Mouse (Mus musculus) urinary bladder, adult 18-20 months (tissue): ENCODE results near the gene Tef.

Experiments
- DNase-seq, 2 experiments: peaks; one replicate each; pipeline ENCODE4 v3.0.0; 2022; ENCODE audit warnings: low spot score in 2 of 2, mixed read lengths in 2 of 2

The Tef gene

DNA sequence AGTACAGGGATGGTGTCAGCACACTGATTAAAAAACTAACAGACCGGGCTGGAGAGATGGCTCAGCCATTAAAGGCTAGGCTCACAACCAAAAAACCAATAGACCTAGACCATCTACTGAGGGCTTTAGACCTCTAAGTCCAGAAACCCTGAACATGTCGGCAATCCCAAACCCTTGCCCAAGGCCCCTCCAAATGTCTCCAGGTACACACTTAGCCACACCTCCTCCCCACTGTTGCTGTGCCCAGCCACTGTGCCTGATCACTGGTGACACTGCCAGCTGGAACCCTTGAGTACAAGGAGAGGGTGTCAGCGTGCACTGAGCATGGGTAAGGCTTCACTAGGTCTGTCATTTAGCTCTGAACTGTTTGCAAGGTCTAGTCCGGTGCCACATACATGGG lies 3.8 kb upstream of the Tef start:
- no peak for DNase-seq

DNA sequence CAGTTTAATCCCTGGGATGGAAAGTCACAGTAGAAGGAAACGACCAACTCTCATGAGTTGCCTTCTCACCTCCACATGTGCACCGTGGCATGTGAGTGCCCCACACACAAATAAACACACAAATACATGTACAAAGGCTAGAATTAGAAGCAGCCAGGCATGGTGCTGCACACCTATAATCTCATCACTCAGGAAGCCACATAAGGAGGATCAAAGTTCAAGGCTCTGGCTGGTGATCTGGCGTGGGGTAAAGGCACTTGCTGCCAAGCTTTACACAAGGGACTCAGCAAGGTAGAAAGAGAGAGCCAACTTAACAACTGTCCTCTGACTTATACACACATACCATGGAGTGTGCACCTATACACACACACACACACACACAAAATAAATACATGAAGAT lies 1.8 kb upstream of the Tef start:
- no peak for DNase-seq

DNA sequence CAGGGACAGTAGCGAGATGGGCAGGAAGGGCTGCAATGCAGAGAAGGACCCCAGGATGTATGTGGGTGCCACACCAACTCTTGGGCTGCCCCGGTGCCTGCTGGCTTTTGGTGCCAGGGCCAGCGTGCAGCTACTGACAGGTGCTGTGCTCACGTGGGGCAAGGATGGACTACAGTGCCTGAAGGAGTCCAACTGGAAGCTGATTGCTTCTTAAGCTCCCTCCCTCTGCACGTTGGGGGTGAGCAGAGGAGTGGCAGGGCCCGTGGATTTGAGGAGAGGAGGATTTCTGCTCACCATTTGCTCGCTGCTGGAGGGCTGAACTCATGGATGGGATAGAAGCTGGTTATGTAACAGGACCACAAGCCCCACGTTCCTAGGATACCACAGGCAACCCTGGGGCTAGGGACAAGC lies 725 bp downstream of the Tef start:
- peak in 1 of 2 experiments; percentile 35 for DNase-seq

DNA sequence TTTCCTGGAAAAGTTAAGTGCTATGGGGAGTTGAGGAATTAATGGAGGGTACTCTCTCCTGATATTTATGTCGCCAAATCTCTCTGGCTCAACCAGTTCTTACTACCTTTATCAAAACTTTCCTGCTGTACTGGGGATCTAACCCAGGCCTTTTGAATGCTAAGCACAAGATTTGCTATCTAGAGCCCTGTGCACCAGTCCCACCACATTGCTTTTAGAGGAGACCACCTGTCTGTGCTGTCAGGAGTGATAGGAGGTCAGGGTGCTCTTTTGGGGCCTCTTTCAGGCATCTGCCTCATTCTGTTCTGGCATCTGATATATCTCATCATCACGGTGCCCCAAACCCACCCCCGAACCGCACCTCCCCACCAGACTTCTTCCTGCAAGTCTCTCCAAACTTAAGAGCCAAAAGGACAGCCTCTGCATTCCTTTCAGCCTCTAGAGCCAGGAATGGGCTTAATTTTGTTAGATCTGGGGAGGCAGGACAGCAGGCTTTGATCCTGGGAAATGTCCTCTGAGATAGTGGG lies 1.3 kb downstream of the Tef start:
- no peak for DNase-seq

DNA sequence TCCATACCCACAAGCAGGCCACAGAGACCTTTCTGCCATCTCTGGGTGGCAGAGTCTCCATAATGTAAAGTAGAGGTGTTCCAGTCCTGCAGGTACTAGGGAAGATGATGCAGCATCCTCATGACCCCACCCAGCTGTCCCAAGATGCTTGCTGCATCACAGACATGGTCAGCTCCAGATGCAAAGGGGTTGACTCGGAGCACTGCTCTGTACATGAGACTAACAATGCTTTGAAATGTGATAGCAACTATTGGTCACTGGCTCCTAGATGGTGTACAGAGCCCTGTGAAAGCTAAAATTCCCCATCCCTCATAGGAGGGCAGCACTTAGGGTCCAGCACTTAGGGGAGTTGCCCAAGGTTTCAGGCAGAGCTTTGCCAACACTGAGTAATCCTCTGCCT lies 2.0 kb downstream of the Tef start:
- no peak for DNase-seq

DNA sequence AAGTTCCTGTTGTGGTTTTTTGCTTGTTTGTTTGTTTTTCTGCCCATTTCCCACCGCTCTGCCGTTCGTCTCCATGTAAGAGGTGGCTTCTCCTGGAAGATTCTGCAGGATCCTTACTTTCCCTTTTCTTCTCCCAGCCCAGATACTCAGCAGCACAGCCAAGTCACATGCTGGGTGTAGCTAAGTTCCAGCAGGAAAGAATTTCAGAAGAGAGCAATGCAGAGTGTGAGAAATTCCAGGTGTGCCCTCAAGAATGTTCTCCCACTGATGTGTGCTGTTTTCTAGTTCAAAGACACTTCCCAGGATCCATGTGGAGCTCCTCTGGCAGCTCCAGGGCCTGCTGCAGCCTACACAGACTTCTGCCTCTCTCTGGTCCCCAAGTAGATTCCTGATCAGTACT lies 2.7 kb downstream of the Tef start:
- DNase-seq, result no peak

DNA sequence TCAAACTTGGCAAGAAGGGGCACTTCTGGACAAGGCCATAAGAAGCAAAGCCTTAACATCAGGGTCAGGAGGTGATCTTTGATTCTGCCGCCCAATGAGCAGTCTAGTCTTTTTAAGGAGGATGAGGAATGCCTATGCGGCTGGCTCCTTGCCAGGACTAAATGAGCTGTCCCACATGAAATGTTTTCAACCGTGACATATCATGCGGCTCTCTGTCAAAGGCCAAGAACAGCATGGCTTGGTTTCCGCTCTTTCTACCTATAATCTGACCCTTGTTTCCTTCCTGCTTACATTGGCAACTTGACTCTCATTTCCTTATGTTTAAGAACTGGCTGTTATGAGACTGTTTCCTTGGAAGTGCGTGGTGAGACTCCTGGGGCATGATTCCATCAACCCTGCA lies 3.4 kb downstream of the Tef start:
- no peak for DNase-seq

DNA sequence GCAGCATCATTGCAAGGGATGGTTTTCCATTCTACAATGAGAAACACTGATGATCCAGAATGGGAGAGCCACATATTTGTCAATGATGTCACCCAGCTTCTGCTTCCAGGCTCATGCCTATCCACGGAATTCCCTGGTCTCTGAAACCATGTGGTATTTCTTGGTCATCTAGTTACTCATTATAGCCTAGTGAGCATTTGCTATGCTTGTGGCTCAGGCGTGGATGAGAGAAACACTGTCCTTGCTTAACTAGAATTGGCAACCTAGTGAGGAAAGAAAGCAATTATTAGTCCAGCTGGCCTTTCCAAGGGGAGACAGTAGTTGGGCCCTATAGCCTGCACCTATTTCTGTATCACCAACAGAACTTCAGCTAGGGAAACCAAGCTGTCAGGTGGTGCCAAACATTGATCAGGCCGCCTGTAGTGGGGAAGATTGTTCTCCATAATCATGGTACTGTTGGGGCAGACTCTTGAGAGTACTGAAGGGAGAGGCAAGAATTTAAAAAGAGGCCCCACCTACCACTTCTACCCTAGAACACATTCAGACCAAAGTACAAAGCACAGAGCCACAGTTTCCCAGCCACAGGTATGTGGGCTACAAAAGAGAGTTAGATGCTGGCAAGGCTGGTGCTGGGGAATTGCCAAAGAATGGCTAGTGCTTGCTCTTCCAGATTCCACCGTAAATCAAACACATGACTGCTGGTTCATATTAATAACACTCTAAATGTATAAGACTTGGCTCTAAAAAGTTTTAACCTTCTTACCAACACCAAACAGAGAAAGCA lies 4.6 kb downstream of the Tef start:
- no peak for DNase-seq

DNA sequence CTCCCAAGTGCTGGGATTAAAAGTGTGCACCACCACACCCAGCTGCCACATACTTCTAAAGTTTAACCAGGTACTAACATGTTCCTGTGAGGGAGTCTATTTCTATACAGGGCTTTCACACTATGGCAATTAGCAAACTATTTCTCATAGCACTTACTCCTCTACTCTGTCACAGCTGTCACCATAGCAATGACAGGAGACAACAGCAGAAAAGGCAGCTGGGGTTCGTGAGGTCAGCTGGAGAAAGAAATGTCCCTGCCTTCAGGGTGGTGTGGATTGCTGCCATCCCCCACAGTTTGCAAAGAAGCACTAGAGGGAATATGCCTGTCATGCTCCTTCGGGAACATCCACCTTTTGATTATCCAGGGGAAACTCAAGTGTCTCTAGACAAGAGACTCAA lies 6.6 kb downstream of the Tef start:
- no peak for DNase-seq

DNA sequence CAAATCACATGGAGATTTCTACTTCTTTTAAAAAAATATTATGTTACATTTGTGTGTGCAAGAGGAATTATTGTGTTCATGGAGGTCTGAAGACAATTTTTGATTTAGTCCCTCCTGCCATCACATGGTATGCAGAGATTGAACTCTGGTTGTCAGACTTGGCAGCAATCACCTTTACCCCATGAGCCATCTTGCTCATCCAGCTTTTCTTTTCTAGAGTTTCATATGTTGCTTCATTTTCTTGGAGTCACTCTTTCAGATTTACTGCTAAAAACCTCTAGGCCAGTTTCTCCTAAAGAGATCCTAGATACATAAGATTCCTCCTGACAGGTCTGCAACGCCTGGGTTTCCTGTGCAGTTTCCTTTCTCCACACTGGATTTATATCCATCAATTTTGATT lies 7.3 kb downstream of the Tef start:
- no peak for DNase-seq

DNA sequence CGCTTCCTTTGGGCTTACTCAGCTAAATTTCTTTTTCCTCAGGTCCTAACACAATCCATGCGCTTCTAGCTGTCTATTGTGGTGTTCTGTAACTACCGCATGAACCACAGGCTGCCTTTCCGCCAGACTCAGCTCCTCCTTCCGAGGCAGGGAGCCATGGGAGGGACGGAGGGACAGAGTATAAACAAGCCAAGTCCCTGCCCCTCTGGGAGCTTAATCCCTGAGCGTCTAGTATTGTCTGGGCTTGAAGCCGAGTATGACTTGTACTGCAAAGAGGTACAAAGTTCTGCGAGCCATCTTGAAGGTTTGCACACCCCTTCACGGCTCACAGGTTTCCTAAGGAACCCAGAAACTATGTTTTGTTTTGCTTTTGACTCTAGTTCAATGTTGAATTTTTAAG lies 7.9 kb downstream of the Tef start:
- DNase-seq, result peak; percentile 73 to 93

DNA sequence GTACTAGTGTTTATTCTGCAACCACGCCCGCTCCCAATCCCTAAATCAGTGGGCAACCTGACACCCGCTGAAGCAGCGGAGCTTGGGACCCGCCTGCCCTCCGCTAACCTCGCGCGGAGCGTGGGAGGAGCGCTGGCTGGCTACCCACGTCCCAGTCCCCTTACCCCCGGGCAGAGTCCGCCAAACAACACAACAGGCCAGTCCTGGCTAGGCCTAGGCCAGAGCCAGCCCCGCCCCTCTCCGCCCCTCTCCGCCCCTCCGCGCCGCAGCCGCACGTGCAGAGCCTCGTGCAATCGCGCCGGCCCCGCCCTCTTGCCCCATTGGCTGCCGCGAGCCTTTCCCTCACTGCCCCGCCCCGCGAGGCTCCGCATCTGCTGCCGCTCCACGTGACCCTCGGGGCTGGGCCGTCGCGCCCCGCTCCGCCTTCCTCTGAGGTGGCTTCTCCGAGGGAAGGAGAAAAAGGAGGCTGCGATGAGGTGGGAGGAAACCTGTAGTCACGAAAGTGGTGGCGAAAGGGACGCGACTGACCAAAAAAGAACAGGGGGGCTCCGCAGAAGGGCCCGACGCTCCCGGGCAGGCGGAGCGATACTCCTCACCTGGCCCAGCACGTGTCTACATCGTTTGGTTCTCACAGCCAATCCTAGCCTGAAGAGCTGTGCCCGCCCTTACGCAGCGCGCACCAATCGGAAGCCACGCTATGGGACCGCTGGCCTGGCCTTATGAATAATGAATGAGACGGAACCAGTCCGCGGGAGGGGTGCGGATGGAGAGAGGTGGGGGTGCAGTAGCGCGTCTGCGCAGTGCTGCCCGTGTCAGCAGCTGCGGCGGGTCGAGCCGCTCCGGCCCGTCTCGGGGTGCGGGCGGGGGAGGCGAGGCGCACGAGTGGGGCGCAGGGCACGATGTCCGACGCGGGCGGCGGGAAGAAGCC lies 8.7 kb downstream of the Tef start:
- peak; percentile 93 to 97 for DNase-seq

DNA sequence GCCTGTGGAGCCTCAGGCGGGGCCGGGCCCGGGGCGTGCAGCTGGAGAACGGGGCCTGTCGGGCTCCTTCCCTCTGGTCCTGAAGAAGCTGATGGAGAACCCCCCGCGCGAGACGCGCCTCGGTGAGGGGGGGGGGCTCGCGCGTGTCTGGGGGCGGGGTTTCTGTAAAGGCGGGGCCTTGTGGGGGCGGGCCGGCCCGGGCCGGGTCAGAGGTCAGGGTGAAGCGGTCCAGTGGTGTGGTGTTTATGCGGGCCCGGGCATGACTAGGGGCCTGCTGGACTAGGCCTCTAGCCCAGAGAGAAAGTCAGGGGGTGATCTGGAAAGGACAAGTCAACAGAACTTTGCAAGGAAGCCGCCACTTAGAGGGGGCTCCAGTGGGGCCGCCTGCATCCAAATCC lies 9.4 kb downstream of the Tef start:
- no peak for DNase-seq

DNA sequence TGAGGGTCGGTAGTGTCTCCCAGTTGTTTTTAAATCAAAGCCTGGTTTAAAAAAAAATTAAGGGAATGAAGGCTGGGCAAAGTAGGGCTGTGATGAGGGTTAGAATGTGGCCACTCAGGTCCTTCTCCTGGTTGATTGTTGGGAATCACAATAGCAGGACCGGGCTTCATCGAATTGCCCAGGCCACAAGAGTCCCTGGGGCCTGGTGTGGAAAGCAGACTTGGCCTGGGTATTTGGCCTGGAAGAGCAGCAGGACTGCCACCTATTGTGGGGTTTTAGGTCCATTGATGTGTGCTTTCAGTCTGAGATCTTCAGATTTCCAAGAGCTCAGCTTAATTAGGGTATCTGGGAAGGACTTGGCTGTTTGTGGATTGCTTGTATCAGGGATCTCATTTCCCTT lies 10.1 kb downstream of the Tef start:
- DNase-seq, result no peak

DNA sequence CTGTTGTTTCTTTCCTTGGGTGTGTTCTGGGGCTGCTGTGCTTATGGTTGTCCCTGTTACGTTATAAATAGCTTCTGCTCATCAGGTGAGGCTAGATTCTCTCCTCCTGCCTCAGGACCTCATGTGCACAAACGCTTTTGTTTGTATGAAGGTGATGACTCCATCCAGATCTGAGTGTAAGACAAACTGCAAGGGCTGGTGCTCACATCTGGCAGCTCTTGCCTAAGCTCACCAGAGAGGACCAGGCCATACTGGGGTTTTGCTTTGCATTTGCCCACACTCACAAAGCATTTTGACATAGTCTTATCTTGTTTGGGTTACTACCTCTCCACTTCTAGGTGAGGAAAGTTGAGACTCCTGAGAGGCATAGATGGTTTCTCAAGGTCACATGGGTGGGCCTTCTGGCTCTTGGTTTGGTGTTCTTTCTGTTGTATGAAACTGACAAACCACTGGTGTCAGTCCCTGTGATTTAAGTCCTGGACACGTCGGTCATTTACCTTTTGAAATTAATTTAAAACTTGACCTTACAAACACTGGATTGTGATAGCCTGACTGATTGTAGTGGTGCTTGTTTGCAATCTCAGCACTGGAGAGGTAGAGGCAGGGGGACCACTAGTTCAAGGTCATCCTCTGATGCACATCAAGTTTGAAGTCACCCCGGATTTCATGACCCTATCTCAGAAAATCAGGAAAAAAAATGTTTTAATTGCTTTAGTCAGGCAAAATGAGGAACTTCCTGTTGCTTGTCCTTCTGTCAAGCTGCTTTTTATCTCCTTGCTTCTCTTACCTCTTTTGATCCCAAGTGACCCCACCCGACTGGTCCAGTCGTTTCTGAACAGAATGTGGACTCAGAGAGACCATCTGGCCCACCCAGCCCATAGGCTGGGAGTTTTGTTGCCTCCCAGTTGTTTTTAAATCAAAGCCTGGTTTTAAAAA lies 10.7 kb downstream of the Tef start:
- no peak for DNase-seq

DNA sequence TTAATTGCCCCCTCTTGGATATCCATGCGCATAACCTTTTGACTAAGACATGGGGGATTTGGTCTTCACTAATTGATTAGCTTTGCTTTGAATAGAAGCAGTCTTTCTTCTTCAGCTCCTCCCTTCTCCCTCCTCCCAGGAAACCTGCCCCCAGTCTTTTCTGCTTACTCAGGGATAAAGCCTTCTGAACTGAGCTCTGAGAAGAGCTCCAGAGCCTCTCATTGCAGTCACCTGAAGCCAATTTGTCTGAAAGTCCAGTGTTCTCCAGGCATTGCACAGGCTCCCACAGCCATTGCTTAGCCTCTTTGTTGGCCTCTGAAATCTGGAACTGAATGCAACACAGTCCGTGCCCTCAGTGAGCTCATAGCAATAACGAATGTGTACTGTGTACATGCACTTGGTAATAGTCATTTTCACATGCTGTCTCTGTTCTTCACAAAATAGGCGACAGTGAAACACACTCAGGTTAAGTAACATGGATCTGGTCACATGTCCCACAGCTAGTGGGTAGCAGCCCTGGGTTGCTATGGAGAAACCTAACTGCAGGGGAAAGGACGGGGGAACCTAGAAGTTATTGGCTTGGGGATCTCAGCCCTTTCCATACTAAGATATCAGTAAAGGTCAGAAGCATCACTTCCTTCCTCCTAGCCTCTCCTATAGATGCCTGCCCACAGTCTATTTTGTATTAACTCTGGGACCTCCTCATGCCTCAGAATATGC lies 11.9 kb downstream of the Tef start:
- DNase-seq, result no peak

DNA sequence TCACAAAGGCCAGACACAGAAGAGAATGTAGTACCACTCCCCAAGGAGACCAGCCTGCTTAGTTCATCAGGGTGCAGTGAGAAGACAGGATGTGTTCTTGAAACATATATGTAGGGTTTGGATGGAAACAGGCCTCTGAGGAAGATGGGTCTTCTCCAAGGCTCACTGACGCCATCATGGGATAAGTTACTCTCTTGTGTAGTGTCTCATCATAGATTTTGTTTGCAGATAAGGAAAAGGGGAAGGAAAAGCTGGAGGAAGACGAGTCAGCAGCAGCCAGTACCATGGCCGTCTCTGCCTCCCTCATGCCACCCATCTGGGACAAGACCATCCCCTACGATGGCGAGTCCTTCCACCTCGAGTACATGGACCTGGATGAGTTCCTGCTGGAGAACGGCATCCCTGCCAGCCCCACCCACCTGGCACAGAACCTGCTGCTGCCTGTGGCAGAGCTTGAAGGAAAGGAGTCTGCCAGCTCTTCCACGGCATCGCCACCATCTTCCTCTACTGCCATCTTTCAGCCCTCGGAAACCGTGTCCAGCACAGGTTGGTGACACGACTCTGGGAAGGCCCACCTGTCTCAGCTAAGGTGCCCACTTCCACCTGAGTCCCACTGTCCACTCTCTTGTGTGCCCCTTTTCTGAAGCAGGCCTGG lies 12.6 kb downstream of the Tef start:
- DNase-seq, result no peak

DNA sequence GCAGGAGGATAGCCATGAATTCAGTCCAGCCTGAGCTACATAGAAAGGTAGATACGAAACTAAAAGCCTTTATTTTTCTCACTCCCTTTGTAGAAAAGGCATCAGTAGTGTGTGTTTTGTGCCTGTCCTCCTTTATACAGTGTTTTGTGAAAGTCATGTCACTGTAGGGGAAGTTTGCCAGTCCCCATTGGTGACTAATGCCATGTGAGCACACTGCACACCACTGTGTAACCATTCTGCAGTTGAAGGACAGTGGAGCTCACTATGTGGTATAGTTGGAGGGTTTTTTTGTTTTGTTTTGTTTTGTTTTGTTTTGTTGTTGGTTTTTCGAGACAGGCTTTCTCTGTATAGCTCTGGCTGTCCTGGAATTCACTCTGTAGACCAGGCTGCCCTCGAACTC lies 16.2 kb downstream of the Tef start:
- DNase-seq, result no peak

DNA sequence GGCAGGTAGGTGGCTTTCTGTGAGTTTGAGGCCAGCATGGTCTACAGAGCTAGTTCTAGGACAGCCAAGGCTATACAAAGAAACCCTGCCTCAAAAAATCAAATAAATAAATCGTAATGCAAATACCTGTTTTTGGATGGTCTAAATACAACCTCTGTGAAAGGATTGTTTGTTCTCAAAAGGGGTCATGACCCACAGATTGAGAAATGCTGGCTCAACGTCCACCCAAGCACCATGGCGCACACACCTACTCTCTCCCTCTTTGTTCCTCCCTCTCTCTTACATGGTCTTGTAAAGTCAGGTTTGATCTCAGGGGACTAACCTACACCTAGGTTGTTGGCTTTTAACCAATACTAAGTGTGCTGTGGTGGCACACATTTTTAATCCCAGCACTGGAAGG lies 20.4 kb downstream of the Tef start:
- no peak for DNase-seq

DNA sequence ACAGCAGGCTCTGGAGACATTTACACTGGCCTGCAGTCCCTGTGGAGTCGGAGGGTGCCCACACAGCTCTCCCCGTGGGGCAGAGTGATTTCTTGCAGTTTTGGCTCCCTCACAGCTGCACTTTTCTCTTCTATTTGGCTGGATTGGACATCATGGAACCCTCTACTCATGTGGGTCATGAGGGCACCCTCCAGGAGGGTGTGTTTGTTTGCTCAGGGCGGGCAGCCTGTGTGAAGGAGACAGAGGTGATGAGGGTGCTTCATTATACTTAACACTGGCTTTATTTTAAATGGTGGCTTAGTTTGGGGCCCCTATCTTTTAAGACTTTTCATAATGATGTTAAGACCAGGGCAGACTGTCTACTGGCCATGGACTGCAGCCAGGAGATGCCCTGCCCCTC lies 22.6 kb downstream of the Tef start:
- no peak for DNase-seq
